Mouse (Mus musculus) right cerebral cortex, postnatal 36 days (tissue): Measurements from ENCODE around the gene Pik3r6.

Experiments used
- DNase-seq, 2 experiments: peaks; one replicate each; pipeline ENCODE4 v3.0.0; 2022; ENCODE audit warnings: low spot score in 2 of 2, mixed read lengths in 1 of 2

Gene Pik3r6

DNA sequence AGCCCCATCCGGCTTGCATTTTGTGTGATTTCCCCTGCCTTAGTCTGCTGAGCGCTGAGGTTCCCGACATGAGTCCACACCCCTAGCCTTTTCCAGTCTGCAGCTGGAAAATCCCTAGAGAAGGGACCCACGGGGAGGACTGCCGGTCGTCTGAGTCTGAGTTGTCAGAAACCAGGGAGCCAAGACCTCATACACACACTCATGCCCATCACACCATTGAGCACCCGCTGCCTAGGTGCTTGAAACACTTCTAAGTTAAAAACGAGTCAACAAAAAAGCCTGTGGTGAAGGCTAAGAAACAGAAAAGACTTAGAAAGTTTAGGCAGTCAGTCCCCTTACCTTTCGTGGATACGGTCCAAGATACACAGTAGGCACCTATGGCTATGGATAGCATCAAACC is 15.1 kb upstream of the Pik3r6 start:
- DNase-seq = no peak

DNA sequence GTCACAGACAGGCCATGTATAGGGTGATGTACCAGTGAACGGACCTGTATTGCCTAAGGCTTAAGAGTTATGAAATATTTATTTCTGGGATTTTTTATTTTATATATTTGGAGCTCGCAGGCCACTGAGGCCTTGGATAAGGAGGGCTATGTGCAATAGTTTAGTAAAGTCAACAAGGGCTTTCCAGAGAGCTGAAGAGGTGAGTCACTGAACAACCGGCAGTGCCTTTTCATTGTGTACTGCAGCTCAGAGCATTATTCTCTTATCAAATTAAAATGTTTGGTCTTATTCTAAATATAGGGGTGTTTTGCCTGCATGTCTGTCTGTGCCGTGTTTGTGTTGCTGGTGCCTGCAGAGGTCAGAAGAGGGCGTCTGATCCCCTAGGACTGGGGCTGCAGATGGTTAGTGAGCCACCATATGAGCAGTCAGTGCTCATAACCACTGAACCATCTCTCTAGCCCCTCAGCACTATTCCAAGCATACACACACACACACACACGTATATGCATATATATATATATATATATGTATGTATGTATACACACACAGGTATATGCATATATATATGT is 14.5 kb upstream of the Pik3r6 start:
- DNase-seq = no peak

DNA sequence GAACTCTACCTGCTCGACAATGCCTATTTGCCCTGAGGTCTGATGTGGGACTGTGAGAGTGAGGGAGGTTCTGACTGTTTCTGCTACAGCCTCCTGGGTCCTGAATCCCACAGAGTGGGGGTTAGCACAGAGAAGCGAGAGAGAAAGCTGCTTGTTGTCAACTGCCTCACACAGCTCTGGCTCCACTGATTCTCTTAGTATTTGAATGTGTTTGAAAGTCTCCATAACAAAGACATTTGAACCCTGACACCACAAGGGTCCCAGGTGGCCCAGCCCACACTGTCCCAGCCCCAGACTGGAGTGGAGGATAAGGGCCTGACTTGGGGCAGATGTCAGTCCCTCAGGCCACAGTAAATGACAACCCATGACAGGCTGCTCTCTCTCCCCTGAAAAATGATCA is 13.6 kb upstream of the Pik3r6 start:
- DNase-seq = no peak

DNA sequence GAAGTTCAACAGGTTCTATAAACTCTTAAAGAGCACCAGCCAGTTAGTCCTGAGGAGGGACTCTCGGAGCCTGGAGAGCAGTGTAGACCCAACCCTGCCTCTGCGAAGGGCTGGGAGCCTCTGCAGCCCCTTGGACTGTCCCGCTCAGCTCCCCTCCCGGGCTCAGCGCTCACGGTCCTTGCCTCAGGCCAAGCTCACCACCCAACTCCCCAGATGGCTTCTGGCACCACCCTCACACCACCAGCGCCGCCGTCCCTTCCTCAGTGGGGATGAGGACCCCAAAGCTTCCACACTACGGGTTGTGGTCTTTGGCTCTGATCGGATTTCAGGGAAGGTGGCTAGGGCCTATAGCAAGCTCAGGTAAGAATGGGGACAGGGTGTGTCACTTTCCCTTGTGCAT is 10.2 kb upstream of the Pik3r6 start:
- no peak for DNase-seq

DNA sequence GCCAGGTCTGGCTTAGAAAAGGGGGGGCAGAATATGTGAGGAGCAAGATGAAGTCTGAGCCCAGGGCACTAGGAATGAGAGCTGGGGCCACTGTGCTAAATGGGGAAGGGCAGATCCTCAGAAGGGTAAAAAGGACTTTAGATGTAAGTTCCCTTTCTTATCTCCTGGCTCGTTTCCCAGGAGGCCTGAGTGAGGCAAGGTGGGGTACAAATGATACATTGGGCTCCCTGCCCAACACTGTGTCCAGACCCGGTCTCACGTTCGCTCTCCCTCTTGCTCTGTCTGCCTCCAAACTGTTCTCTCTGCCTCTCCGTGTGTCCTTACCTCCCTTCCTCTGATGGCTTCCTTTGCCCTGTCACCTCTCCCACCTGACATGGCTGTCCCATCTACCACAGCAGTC is 9.1 kb upstream of the Pik3r6 start:
- no peak for DNase-seq

DNA sequence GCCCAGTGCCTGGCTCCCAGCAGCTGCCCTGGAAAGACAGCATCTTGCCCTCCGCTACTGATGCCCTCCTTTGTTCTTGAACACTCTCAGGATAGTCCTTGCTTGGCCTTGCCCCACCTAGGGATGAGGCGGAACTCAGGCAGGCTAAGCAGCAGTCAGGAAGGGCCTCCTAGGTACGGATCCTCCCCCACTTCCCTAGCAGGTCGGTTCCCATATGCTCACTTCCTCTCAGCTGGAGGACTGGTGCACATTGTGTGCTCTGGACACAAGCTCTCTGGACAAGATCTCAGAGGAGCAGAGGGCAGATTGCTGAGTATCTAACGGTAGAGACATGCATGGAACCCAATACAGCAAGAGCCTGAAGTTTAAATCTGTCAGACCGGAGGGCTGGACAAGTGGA is 5.7 kb upstream of the Pik3r6 start:
- no peak for DNase-seq

DNA sequence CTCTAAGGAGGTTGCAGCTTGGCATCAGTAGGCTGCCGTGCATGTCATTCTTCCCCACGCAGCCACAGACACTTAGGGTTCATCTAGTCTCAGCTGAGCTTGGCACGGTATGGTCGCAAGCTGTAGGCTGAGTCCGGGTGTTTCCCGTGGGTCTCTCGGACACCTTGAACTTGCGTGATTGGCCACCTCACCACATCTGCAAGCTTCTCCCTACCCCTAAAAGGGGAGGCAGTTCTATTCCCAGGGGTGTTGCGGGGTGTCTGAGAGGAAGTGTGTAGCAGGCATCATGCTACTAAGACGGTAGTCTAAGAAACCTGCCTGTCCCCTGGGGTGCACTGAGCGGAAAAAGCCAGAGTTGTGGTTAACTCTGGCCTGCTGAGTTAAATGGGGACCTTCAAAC is 4.3 kb upstream of the Pik3r6 start:
- DNase-seq = no peak

DNA sequence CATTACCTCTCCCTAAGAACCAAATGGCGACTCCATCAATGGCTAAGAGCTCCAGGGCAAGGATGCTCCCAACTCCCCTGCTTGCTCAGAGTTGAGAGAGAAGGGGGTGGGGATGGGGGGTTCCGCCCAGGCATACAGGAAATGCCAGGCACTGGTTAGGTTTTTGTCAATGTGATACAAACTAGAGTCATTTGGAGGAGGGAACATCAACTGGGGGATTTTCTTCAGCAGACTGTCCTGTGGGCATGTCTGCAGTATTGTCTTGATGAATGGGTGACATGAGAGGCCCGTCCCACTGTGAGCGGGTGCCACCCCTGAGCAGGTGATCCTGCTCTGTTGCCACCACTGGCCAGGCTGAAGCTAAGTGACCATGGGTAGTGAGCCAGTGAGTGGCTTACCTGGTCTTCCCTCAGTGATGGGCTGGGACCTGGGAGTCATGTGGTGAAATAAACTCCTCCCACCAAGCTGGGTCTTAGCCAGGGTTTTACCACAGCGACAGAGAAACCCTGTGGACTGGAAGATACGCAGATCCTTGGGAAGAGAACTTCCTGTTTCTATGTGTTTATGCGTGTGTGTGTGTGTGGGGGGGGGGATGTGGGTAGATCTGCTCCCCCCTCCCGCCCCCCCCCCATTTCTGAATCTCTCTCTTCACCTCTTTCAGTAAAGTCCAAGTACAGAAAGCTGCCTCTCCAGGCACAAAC is 3.7 kb upstream of the Pik3r6 start:
- DNase-seq = no peak

DNA sequence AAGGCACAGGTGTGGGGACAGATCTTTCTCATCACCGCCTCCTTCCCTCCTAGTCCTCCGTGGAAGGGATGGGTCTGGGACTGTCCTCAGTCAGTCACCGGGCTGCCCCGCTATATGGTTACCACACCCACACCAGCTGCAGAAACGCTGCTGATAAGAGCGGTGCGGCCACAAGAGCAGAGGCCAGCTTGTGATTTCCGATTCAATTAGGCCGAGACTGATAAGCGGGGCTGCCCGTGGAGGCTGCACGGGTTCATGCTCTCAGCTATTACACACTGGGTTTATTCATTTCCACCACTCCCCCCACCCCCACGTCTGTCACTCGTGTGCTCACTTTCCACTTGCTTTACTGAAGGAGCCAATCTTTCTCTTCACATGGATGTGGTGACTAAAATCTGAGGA is 1.9 kb upstream of the Pik3r6 start:
- no peak for DNase-seq

DNA sequence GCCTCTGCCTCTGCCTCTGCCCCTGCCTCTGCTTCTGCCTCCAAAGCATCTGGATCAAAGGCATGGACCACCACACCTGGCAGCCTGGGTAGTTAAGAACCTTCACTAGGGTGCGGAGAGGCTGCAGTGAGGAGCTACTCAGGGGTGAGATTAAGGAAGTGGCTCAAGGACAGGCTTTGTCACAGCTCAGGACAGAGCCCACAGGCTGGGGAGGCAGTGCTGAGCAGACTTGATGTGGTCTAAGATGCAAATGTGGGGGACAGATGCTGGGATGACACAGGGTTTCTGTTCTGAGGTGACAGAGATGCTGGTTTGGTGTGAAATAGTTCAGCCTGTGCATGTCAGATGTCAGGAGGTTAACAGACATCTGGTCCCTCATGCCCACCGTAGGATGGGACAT is 411 bp upstream of the Pik3r6 start:
- no peak for DNase-seq

DNA sequence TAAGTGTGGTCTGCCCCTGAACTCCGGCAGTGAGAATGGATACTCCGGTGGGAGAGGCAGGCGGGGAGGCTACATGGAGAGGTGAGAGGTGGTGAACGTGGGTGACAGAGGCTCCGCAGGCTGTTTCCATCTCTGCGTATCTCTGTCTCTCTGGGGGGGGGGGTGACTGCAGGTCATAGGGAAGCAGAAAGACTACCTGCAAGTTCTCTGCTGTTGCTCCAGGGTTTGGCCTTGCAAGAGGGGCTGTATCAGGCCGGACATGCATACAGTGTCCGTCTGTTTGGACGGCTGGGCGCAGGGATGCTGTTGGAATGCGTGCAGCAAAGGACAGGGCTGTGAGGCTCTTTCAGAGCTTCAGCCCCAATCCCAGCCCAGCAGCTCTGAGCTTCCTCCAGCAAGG is 2.1 kb downstream of the Pik3r6 start:
- DNase-seq = no peak

DNA sequence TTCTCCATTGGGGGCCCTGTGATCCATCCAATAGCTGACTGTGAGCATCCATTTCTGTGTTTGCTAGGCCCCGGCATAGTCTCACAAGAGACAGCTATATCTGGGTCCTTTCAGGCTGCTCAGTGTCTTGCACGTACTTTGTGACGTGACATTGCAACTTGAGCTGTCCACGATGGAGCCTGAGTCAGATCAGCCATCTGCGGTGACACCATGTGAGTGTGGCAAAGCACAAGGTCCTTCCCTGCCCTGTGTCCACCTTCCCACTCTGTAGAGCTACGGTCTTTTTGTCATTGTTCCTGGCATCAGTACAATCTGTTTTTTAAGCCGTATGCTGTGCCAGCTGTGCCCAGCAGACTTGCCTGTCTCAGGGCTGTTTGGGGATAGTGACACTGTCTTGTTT is 4.4 kb downstream of the Pik3r6 start:
- DNase-seq = no peak

DNA sequence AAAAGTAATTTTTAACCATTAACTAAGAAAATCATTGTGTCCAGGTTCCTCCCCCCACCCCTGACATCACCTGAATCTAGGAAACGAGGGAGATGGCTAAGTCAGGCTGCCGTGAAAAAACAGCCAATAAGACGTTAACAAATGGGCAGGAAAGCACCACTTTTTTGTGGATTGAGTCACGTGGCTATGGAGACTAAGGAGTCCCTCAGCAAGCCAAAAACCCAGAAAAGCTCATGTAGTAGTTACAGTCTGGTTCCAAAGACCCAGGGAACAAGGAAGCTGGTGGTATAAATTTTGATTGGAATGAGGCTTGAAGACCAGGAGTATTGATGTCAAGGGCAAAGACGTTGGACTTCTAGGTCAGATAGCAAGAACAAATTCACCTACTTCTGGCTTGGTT is 5.8 kb downstream of the Pik3r6 start:
- no peak for DNase-seq

DNA sequence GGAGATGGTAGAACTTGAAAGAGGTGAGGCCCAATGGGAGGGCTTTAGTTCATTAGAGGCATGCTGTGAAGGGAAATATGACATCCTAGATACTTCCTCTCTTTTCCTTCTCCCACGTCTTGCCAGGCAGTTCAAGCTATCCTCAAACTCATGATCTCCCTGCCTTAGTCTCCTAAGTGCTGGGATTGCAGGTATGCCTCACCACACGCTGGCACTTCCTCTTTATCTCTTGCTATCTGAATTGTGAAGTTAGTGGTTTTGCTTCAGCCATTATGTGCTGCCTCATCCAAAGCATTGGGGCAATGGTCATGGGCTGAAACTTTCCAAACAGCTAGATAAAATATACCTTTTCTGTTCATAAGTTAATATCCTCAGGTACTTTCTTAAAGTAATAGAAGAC is 6.4 kb downstream of the Pik3r6 start:
- no peak for DNase-seq

DNA sequence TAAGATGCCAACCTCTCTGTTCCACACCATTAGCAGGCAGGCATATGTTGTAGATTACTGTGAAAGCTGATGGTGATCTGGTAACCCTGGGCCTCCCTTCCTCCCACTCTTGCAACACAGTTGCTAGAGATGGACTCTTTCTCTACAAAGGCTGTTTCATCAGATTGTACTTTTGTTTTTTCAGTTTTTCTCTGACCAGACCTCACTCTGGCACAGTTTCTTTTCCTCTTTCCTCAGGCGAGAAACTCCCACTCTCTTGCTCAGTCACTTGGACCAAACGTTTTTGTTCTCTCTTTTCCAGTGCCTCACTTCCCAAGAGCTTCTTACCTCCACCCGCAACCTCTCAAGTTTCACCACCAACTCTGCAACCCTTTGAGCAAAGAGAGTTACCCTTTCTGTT is 11.2 kb downstream of the Pik3r6 start:
- DNase-seq = no peak

DNA sequence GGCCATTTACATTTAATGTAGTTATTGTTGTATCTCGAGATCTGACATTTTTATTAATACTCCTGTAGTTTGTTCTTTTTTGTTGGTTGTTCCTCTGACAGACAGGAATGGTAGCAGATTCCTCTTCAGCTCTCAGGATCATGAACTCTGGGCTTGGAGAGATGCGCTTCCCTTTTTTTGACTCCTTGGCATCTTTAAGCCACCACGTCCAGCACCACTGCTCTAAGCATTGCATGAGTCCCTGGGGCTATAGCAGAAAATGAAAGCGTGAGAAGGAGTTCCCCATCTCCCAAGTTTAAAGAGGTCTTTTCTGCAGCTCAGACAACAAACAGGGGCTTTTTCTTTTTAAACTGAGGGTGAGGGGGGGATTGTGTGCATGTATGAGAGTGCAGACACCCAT is 16.5 kb downstream of the Pik3r6 start:
- no peak for DNase-seq

DNA sequence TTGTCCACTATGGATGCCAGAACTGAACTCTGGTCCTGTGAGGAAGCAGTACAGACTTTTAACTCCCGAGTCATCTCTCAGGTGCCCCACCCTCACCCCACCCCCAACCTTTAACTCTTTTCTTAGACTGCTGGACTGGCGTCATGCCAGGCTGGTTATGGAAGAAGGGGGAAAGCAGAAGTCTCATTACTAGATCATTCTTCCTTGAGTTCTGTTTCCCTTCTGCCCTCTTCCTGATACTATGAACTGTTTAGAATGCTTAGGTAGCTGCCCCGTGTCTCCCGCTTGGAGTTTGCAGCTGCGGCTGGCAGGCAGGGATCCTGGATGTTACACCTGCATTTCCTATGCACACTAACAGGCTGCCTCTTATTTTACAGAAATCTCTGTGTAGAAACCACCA is 17.0 kb downstream of the Pik3r6 start:
- no peak for DNase-seq

DNA sequence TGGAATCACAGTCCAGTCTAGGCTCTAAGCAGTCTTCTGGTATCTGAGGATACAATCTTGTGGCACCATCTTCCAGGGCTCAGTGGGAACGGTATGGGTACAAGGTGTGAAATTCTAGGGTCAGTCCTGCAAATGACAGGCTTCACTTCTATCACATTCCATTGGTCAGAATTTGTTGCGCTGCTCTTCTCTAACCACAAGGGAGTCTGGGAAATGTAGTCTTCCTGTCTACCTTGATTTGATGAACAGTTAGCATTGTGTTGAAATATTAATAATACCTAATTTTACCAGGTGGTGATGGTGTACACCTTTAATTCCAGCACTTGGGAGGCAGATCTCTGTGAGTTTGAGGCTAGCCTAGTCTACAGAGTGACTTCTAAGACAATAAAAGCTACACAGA is 17.6 kb downstream of the Pik3r6 start:
- no peak for DNase-seq

DNA sequence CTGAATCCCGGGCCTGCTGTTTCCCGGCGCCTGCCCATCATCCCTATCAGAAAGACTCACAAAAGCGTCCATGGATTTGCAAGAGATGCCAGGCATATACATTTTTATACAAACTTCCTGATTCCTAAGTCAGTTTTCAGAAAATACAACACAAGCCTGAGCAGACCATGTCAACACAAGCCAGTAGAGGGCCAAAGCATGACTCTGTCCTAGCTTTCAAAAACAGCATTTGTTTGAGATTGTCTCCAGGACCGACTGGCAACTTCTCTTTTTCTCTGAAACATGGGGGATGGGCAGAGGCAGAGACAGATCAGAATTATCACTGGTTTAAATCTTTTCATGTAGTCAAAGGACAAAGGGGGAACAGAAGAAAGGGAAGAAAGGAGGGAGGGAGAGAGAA is 18.5 kb downstream of the Pik3r6 start:
- DNase-seq = no peak

DNA sequence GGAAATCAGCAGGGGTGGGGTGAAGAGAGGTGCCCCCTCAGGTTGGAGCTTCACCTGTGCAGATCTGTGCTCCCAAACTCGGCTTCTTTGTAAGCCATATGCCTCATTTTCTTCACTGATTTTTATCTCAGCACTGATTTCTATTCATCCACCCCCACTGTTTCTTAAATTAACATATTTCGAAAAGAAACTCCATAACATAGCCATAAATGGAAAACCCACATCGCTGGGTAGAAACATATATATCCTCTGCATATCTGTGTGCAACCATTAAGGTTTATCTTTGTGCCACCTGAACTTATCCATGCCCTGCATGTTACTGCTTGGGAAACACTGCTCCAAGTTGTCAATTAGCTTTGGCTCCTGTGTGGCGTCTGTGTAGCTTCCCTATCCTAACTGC is 23.6 kb downstream of the Pik3r6 start:
- no peak for DNase-seq

DNA sequence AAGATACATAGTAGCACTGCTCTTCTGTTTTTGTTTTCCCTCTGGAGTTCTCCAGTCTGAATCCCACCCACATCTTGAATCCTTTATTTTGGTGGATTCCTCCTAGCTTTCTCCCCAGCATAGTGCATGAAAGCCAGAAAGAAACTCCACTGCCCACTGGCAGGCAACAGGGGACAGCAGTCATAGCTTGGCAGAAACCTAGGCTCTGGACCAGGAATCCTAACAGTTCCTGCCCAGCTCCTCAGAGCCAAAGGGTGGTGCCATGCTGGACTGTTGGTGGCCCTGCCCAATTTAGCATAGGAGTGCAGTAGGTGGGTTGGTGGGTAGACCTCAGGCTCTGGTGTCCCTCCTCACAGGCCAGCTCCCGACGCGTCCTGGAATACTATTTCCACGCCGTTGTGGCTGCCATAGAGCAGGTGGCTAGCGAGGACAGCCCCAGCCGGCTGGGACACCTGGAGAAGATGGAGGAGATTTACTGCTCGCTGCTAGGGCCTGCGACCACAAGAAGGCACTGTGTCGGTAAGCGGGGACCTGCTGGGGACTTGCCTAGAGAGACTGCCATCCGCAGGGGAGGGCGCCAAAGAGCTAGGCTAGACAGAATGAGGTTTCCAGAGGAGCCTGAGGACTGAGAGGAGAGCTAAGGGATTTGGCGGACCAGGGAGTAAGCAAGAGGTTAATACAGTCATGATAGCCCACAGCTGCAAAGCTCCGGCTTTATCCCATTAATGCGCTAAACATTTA is 28.4 kb downstream of the Pik3r6 start:
- peak in 1 of 2 experiments; percentile 61 for DNase-seq

DNA sequence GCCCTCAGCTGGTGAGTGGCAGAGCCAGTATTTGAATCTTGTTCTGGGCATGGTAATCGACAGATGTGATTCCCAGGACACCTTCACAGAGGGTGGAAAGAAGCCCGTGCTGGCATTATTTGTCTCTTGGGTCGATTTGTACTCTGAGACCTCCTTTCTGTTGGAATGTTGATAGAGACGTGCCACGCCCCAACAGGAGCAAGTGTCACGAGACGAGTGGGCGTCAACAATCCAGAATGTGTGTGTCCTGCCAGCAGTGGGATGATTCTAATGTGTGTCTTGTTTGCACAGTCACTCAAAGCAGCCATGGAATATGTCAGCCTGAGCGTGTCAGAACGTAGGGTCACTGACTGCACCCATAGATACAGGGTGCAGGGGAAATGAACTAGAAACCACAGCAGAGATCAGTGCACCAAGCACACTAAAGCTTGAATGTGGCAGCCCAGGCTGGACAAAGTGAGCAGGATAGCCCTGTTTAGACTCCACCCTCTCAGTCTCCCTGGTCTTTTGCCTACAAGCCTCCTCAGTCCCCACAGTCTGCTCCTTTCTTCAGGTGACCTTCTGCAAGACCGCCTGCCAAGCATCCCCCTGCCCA is 29.2 kb downstream of the Pik3r6 start:
- no peak for DNase-seq

DNA sequence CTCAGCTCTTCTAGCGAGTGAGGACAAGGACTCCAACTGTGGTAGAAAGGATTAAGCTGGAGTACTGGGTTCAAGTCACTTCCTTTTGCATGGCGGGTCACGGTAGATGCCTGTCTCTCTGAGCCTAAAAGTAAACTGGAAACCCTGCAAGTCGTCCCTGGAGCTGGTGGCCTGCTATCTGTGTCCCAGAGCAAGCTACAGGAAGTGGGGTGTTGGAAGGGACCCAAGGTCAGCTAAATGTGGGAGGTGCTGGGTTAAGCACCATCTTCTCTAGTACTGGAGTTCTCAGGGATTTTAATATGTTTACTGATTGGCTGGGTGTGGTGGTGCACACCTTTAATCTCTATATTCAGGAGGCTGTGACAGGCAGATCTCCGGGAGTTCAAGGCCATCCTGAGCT is 30.0 kb downstream of the Pik3r6 start:
- no peak for DNase-seq
